Mouse (Mus musculus): ENCODE data around the gene Pdpk1. TPM values are rescaled to one million over a fixed set of nuclear protein-coding genes. Genes with fewer than 3 reads are reported as not detected.

Gene Pdpk1
- 73.3 TPM for polyA plus RNA-seq (2017; shearing (Covaris generic))

DNA sequence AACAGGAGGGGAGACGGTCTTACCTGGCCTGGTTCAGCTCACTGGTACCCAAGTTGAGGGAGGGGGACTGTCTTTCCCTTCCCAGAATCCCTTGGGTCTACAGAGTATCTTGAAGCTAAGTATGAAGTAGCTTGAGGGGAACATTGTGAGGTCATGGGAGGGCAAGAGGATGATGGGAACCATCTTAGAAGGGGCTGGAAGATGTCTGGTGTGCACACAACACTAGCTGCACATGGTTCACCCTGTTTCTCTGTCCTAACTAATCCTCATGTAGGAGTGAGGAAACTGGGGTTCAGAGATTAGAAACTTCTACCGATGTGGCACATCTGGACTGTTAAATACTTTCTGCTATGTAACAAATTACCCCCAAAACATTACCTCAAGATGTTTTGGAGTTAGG, at the start of gene Pdpk1:
TSS of gene Pdpk1 (minus strand) at position 101 of the 400 bp plus-strand sequence.

GRCm38 (mm10) chr17:24169317-24170065, 18.8 kb upstream of the Pdpk1 start, which contains the start of gene Atp6v0c:
Gene Atp6v0c (minus strand): TSS chr17:24169702.

GRCm38 (mm10) chr17:24163176-24163962, 12.6 kb upstream of the Pdpk1 start, which contains the start of gene Amdhd2:
Gene Amdhd2 (minus strand): TSS chr17:24163766.

GRCm38 (mm10) chr17:24072919-24073696, 77.6 kb downstream of the Pdpk1 start, which contains the start of gene Kctd5:
Gene Kctd5 (minus strand): TSS chr17:24073485.

DNA sequence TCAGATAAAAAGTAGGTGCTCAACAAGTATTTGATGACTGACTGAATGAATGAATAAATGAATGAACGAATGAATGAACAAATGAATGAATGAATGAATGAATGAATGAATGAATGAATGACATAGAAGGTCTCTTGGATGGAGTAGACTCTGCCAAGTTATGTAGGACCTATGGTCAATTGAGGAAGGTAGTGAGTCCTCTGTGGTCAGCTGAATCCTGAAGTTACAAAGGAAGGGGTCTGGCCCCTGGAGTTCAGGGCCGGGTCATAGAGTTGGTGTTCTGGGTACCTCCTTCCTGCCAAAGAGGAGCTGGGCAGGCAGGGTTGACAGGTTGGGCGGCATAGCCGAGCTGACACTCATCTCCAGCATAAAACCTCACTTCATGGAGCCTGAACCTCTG, 112.9 kb downstream of the Pdpk1 start, which contains the start of gene Prss27:
TSS of gene Prss27 (plus strand) at position 301 of the 400 bp plus-strand sequence.

Other genes with a start within 250 kb of the Pdpk1 start
- gene Dcpp3, start 233.5 kb downstream of the Pdpk1 start, polyA plus RNA-seq (2017; shearing (Covaris generic)), result not detected
- not detected for gene Sbp, start 209.3 kb downstream of the Pdpk1 start, polyA plus RNA-seq (2017; shearing (Covaris generic))
- not detected for gene Sbpl, start 195.7 kb downstream of the Pdpk1 start, polyA plus RNA-seq (2017; shearing (Covaris generic))
- gene Prss30, start 170.4 kb downstream of the Pdpk1 start, polyA plus RNA-seq (2017; shearing (Covaris generic)), result not detected
- gene Prss22, start 152.8 kb downstream of the Pdpk1 start, polyA plus RNA-seq (2017; shearing (Covaris generic)), result not detected
- 0.27 TPM for gene Prss27, start 112.8 kb downstream of the Pdpk1 start, polyA plus RNA-seq (2017; shearing (Covaris generic))
- gene Kctd5, start 77.4 kb downstream of the Pdpk1 start, polyA plus RNA-seq (2017; shearing (Covaris generic)), result 29.6 TPM
- 17.7 TPM for gene Amdhd2, start 12.8 kb upstream of the Pdpk1 start, polyA plus RNA-seq (2017; shearing (Covaris generic))
- 426 TPM for gene Atp6v0c, start 18.8 kb upstream of the Pdpk1 start, polyA plus RNA-seq (2017; shearing (Covaris generic))
- gene Tbc1d24, start 54.6 kb upstream of the Pdpk1 start, polyA plus RNA-seq (2017; shearing (Covaris generic)), result 0.53 TPM
- gene Ntn3, start 58.6 kb upstream of the Pdpk1 start, polyA plus RNA-seq (2017; shearing (Covaris generic)), result 0.14 TPM
- 1.1 TPM for gene Tedc2, start 69.9 kb upstream of the Pdpk1 start, polyA plus RNA-seq (2017; shearing (Covaris generic))
- gene Ccnf, start 100.6 kb upstream of the Pdpk1 start, polyA plus RNA-seq (2017; shearing (Covaris generic)), result 1.9 TPM
- 0.15 TPM for gene Abca17, start 200.1 kb upstream of the Pdpk1 start, polyA plus RNA-seq (2017; shearing (Covaris generic))
- gene Abca3, start 201.0 kb upstream of the Pdpk1 start, polyA plus RNA-seq (2017; shearing (Covaris generic)), result 32.3 TPM

All from naive thymus-derived CD4-positive, alpha-beta T cell, adult 5 months (primary cell).